Mouse (Mus musculus): ENCODE data around the gene Tdpoz1. TPM values are rescaled to one million over a fixed set of nuclear protein-coding genes. Genes with fewer than 3 reads are reported as not detected.
"Not testable (repeated sequence)": the region's sequence is repeated elsewhere in the genome, so short reads cannot be mapped to it uniquely, and the experiment has no call there.

Tdpoz1 gene
- total RNA-seq (2014; rRNA removed) (not detected in 2 replicates), polyA plus RNA-seq (2015; fragmentation: Nextera tagmentation; extraction: Ambion mirVana) (not detected in 2 replicates)

DNA sequence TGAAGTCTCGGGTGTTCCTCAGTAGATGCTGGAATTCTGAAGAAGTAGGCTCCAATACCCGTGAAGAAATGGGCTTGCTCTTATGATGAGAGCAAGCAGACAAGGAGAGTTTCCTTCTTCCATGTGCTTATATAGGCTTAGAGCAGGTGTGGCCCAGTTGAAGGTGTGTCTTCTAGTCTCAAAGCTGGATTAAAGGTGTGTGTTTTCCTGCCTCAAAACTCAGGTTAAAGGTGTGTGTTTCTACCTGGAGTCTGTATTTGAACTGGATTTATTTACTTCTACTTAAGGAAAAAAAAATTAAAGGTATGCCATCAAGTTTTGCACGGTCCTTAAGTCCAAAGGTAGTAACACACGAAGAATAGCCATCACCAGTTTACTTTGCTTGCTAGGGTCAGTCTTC, at the start of gene Tdpoz1:
TSS of gene Tdpoz1 (minus strand) at position 101 of the 400 bp plus-strand sequence.
- ATAC-seq; H3K9me3 ChIP-seq (ENCODE audit: low read length); H3K4me1 ChIP-seq (ENCODE audit: insufficient read depth); H3K4me3 ChIP-seq (ENCODE audit: low read depth, low read length); DNase-seq; H3K27ac ChIP-seq (ENCODE audit: low read depth, low read length); H3K4me2 ChIP-seq (ENCODE audit: low read depth); H3K27me3 ChIP-seq (ENCODE audit: insufficient read depth, low read length); H3K9ac ChIP-seq; H3K36me3 ChIP-seq (ENCODE audit: insufficient read depth): not testable (repeated sequence)
- 82% methylated on average over 2 of the region's 4 CpGs for WGBS

DNA sequence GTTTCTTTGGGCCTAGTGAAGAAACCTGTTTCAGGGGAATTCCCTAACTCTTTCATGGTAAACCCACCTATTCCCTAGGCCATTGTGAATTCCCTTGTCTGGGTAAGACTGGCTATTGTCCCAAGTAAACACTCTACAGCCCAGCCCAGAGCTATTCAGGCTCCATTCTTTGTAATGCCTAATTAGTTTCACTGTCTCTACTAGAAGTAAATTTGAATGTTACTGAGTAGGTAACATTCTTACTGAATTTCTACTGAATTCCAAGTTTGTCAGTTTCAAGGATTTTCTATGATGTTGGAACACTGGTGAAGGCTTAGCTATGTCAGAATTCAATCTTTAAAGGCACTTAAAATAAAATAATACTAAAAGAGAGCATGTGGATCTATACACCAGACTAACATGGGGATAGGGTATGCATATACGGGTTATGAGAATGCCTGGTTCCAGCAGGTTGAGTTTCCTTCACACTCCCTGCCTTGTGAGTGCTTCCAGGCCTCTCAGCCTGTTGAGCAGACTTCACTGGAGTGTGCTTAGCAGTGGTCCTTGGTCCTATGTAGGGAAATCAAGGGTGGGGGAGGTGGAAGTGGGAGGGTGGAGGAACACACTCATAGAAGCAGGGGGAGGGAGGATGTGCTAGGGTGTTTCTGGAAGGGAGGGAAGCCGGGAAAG, 33.0 kb upstream of the Tdpoz1 start:
- H3K27ac ChIP-seq (ENCODE audit: low read depth, low read length); H3K27me3 ChIP-seq (ENCODE audit: insufficient read depth, low read length); DNase-seq; H3K9me3 ChIP-seq (ENCODE audit: low read length); H3K9ac ChIP-seq; H3K4me2 ChIP-seq (ENCODE audit: low read depth); ATAC-seq; H3K4me1 ChIP-seq (ENCODE audit: insufficient read depth); H3K4me3 ChIP-seq (ENCODE audit: low read depth, low read length); H3K36me3 ChIP-seq (ENCODE audit: insufficient read depth): not testable (repeated sequence)
- 87% methylated on average over 2 of the region's 2 CpGs for WGBS

DNA sequence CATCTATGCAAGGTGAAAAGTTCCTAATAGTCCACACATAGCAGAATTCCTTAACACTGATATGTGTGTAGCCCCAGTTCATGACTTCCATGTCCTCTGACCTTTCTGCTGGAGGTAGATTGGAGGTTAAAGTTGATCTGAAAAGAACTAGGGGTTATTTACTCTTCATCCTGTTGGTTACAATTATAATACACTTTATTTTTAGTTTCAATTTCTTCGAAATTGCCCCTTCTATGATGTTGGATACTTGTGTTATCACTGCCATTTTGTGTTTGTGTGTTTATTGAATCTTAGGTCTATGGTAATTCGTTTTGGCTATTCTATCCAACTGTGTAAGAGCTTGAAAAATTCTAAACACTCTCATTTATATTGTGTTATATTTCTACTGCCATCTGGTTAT, 16.9 kb upstream of the Tdpoz1 start, which contains the start of gene Gm37596:
TSS of gene Gm37596 (minus strand) at position 101 of the 400 bp plus-strand sequence.
- not testable (repeated sequence) for H3K27ac ChIP-seq (ENCODE audit: low read depth, low read length); H3K9ac ChIP-seq; DNase-seq; ATAC-seq; H3K9me3 ChIP-seq (ENCODE audit: low read length); H3K27me3 ChIP-seq (ENCODE audit: insufficient read depth, low read length); H3K4me3 ChIP-seq (ENCODE audit: low read depth, low read length); H3K4me2 ChIP-seq (ENCODE audit: low read depth); H3K36me3 ChIP-seq (ENCODE audit: insufficient read depth); H3K4me1 ChIP-seq (ENCODE audit: insufficient read depth)
- WGBS = 46% methylated on average over 1 of the region's 2 CpGs

DNA sequence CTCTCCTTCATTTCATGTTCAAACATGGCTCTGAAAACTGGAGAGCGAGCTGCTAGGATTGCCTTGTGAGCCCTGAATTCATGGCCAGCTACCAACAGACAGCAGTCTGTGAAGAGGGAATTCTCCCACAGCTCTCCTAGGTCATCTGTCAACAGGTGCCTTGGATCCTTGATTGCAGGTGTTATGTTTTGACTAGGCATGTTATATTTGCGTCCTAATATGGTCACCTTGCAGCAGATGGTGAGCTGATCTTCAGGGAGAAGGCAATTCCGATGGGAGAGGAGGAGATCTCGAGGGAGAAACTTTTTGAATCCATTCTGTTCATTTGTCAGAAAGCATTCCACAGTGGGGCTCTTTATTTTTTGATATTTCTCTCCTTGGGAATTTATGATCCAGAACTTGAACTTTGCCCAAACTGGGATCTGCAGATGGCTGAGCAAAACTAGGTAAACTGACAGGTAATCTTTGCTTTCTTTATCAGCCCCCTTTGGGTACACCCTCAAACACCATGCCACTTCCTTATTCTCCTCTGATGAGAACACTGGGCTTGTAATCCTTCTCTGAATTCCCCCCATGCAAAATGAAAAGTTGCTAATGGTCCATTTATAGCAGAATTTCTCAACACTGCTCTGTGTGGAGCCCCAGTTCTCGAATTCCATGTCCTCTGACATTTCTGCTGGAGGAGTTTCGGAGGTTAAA, 5.2 kb downstream of the Tdpoz1 start:
- not testable (repeated sequence) for H3K27me3 ChIP-seq (ENCODE audit: insufficient read depth, low read length)

GRCm38 (mm10) chr3:93654260-93654659, 21.9 kb downstream of the Tdpoz1 start:
- WGBS = 79% methylated on average over 1 of the region's 1 CpGs
- no peaks in the 10 kb centered on the region for H3K4me1 ChIP-seq (ENCODE audit: insufficient read depth)
- DNase-seq = no peak
- no peak overlapping the region for H3K4me2 ChIP-seq (ENCODE audit: low read depth)
- no peak overlapping the region for H3K4me3 ChIP-seq (ENCODE audit: low read depth, low read length)
- no peak overlapping the region for H3K27ac ChIP-seq (ENCODE audit: low read depth, low read length)
- H3K36me3 ChIP-seq (ENCODE audit: insufficient read depth) = no peaks in the 10 kb centered on the region
- no peak overlapping the region for H3K9ac ChIP-seq
- TF ChIP-seq CTCF (IDR thresholded peaks at IDR 0.05; ENCODE audit: low read depth) = no peak
- no peaks in the 10 kb centered on the region for H3K9me3 ChIP-seq (ENCODE audit: low read length)
- H3K27me3 ChIP-seq (ENCODE audit: insufficient read depth, low read length) = no peaks in the 10 kb centered on the region
- no peak for ATAC-seq

More for the DNA sequence above, 5.2 kb downstream of the Tdpoz1 start:
- H3K4me1 ChIP-seq (ENCODE audit: insufficient read depth); ATAC-seq; H3K9me3 ChIP-seq (ENCODE audit: low read length); H3K4me2 ChIP-seq (ENCODE audit: low read depth); H3K36me3 ChIP-seq (ENCODE audit: insufficient read depth); H3K9ac ChIP-seq; DNase-seq; H3K4me3 ChIP-seq (ENCODE audit: low read depth, low read length); H3K27ac ChIP-seq (ENCODE audit: low read depth, low read length): not testable (repeated sequence)
- whole genome bisulfite sequencing = 73% methylated on average over 5 of the region's 6 CpGs

DNA sequence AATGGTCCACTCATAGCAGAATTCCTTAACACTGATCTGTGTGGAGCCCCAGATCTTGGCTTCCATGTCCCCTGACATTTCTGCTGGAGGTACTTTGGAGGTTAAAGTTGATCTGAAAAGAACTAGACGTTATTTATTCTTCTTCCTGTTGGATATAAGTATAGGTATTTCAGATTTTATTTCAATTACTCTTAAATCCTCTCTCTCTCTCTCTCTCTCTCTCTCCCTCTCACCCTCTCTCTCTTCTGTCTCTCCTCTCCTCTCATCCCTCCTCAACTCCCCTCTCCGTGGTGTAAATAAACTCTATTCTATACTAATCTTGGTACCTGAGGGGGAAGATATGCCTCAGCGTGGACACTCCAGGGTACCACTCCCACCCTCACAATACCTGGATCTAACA, 23.5 kb downstream of the Tdpoz1 start, which contains the start of gene Tdpoz2:
TSS of gene Tdpoz2 (minus strand) at position 101 of the 400 bp plus-strand sequence.
- no peaks in the 10 kb centered on the region for H3K36me3 ChIP-seq (ENCODE audit: insufficient read depth)
- no peak within 1 kb of the TSS for H3K4me3 ChIP-seq (ENCODE audit: low read depth, low read length)
- TF ChIP-seq CTCF (IDR thresholded peaks at IDR 0.05; ENCODE audit: low read depth) = no peak
- no peak within 1 kb of the TSS for H3K9ac ChIP-seq
- ATAC-seq = no peak
- H3K27me3 ChIP-seq (ENCODE audit: insufficient read depth, low read length) = no peaks in the 10 kb centered on the region
- no peaks in the 10 kb centered on the region for H3K4me1 ChIP-seq (ENCODE audit: insufficient read depth)
- H3K4me2 ChIP-seq (ENCODE audit: low read depth) = no peak within 1 kb of the TSS
- H3K27ac ChIP-seq (ENCODE audit: low read depth, low read length) = no peak within 1 kb of the TSS
- WGBS = 82% methylated on average over 3 of the region's 3 CpGs
- no peak for DNase-seq
- H3K9me3 ChIP-seq (ENCODE audit: low read length) = no peaks in the 10 kb centered on the region

DNA sequence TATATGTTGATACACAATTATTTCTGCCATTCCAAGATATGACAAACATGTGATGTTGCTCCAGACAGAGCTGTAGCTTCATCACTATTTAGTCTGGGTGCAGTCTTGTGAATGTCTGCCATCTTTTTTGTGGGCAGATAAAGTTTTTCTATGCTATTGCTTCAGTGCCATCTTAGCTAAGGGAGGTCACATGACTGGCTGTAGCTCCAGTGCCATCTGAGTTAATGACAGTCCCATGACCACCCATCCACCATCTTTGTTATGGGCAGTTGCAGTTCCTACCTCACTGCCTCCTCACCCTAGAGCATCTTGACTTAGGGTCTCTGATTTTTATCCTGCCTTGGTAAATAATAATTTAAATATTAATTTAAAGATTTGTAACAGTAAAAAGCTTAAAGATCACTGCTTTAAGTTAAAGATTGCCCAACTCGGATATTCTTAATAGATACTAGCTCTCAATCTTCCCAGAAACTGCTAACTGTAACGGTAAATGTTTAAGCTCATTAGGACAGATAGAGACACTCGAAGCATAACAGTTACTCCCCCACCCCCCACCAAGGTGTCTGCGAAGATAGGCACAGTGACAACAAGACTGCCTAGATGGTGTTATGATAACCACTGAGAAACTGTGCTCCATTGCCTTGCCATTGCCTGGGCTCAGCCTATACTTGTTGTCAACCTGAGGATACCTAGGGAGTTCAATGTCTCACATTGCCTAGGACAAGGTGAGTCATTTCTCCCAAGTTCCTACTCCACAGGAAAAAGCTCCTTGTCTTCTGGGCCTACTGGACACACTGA, 45.0 kb downstream of the Tdpoz1 start:
- H3K4me3 ChIP-seq (ENCODE audit: low read depth, low read length); DNase-seq; H3K9ac ChIP-seq; H3K27me3 ChIP-seq (ENCODE audit: insufficient read depth, low read length); H3K4me2 ChIP-seq (ENCODE audit: low read depth); H3K27ac ChIP-seq (ENCODE audit: low read depth, low read length); H3K9me3 ChIP-seq (ENCODE audit: low read length); ATAC-seq; H3K4me1 ChIP-seq (ENCODE audit: insufficient read depth); H3K36me3 ChIP-seq (ENCODE audit: insufficient read depth): not testable (repeated sequence)
- 89% methylated on average over 4 of the region's 4 CpGs for WGBS

Other genes with a start within 250 kb of the Tdpoz1 start
- gene Tchh, start 234.0 kb downstream of the Tdpoz1 start, total RNA-seq (2014; rRNA removed) = 0.38 and 0.57 TPM in 2 replicates
- 0.97 and 1.3 TPM in 2 replicates for gene Tchh, start 234.0 kb downstream of the Tdpoz1 start, polyA plus RNA-seq (2015; fragmentation: Nextera tagmentation; extraction: Ambion mirVana)
- not detected in 2 replicates for gene Tchhl1, start 207.6 kb downstream of the Tdpoz1 start, total RNA-seq (2014; rRNA removed)
- gene Tchhl1, start 207.6 kb downstream of the Tdpoz1 start, polyA plus RNA-seq (2015; fragmentation: Nextera tagmentation; extraction: Ambion mirVana) = not detected in 2 replicates
- 9.8 and 17.1 TPM in 2 replicates for gene S100a11, start 155.8 kb downstream of the Tdpoz1 start, total RNA-seq (2014; rRNA removed)
- 169 and 172 TPM in 2 replicates for gene S100a11, start 155.8 kb downstream of the Tdpoz1 start, polyA plus RNA-seq (2015; fragmentation: Nextera tagmentation; extraction: Ambion mirVana)
- gene S100a10, start 121.2 kb downstream of the Tdpoz1 start, total RNA-seq (2014; rRNA removed) = 139 and 198 TPM in 2 replicates
- 187 and 244 TPM in 2 replicates for gene S100a10, start 121.2 kb downstream of the Tdpoz1 start, polyA plus RNA-seq (2015; fragmentation: Nextera tagmentation; extraction: Ambion mirVana)
- not detected in 2 replicates for gene Tdpoz2, start 23.6 kb downstream of the Tdpoz1 start, total RNA-seq (2014; rRNA removed)
- not detected in 2 replicates for gene Tdpoz2, start 23.6 kb downstream of the Tdpoz1 start, polyA plus RNA-seq (2015; fragmentation: Nextera tagmentation; extraction: Ambion mirVana)
- gene Gm37596, start 16.8 kb upstream of the Tdpoz1 start, total RNA-seq (2014; rRNA removed) = not detected in 2 replicates
- not detected in 2 replicates for gene Gm37596, start 16.8 kb upstream of the Tdpoz1 start, polyA plus RNA-seq (2015; fragmentation: Nextera tagmentation; extraction: Ambion mirVana)
- gene Gm5773, start 96.7 kb upstream of the Tdpoz1 start, total RNA-seq (2014; rRNA removed) = not detected in 2 replicates
- gene Gm5773, start 96.7 kb upstream of the Tdpoz1 start, polyA plus RNA-seq (2015; fragmentation: Nextera tagmentation; extraction: Ambion mirVana) = not detected in 2 replicates
- gene Tdpoz4, start 120.1 kb upstream of the Tdpoz1 start, total RNA-seq (2014; rRNA removed) = not detected in 2 replicates
- gene Tdpoz4, start 120.1 kb upstream of the Tdpoz1 start, polyA plus RNA-seq (2015; fragmentation: Nextera tagmentation; extraction: Ambion mirVana) = not detected in 2 replicates
- gene Tdpoz3, start 149.7 kb upstream of the Tdpoz1 start, total RNA-seq (2014; rRNA removed) = not detected in 2 replicates
- gene Tdpoz3, start 149.7 kb upstream of the Tdpoz1 start, polyA plus RNA-seq (2015; fragmentation: Nextera tagmentation; extraction: Ambion mirVana) = not detected in 2 replicates

Data from forebrain, postnatal 0 days (tissue).